Mouse (Mus musculus): ENCODE measurements around the gene Adgrg6.

DNA sequence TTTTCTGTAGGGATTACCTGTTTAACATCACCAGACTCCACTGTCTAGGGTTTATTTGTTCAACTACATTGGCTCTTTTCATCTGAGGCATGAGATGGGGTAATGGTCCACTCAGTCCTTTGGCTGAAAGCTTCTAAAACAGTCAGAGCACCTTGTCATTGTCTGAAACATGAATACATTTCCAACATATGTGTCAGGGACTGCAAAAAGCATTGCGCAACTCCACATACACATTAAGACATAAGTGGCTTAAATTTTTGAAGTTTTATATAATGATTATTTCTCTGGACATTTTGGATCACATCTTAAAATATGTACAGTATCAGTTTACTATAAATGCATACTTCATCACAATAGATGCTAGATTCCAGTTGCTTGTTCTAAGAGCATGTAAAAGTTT, 14.8 kb downstream of the Adgrg6 start:
- TF ChIP-seq CTCF (IDR thresholded peaks at IDR 0.05; ENCODE audit: control insufficient read depth, insufficient read depth, low read length) (no peak), POLR2A (IDR thresholded peaks at IDR 0.05; ENCODE audit: borderline replicate concordance, control insufficient read depth, low read depth, low read length) (no peak)
